Mouse (Mus musculus) lung, postnatal 0 days (tissue): Measurements from ENCODE around the gene Map3k4.

Experiments
- CTCF ChIP-seq: IDR thresholded peaks from 2 replicates; pipeline ENCODE4 v1.5.1; 2016; ENCODE audit warnings: antibody characterized with exemption, mild to moderate bottlenecking
- EP300 ChIP-seq: IDR thresholded peaks from 2 replicates; pipeline ENCODE4 v1.6.1; 2016; ENCODE audit warnings: antibody characterized with exemption, mild to moderate bottlenecking, control low read depth

GRCm38 (mm10) chr17:12204246-12204645, 114.3 kb downstream of the Map3k4 start:
- TF ChIP-seq EP300 (no peak), CTCF (no peak)
